Mouse (Mus musculus) lung, postnatal 0 days (tissue): ENCODE measurements around the gene Ints7.

Experiments used
- CTCF ChIP-seq: IDR thresholded peaks from 2 replicates; pipeline ENCODE4 v1.5.1; 2016; ENCODE audit warnings: antibody characterized with exemption, mild to moderate bottlenecking
- EP300 ChIP-seq: IDR thresholded peaks from 2 replicates; pipeline ENCODE4 v1.6.1; 2016; ENCODE audit warnings: antibody characterized with exemption, mild to moderate bottlenecking, control low read depth

DNA sequence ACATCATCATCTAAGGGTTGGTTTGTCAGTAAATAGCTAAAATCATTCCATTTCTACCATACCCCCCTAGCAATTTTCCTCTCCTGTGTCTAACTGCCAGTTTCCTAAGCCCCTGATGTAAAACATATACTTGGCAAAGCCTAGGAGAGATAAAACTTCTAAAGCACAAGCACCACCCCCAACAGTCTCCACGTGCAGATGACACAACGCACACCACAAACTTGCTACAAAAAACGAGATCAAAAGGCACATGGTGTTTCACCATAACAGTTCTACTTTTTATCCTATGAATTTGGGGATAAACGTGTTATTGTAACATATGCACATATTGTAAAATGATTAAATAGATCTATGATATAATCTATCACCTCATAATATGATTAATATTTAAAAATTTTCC is 33.8 kb upstream of the Ints7 start:
- TF ChIP-seq CTCF: no peak
- TF ChIP-seq EP300: no peak
